Mouse (Mus musculus): Measurements from ENCODE around the gene Fbxo9.
"Not testable (repeated sequence)": the region's sequence is repeated elsewhere in the genome, so short reads cannot be mapped to it uniquely, and the experiment has no call there.

Gene Fbxo9

DNA sequence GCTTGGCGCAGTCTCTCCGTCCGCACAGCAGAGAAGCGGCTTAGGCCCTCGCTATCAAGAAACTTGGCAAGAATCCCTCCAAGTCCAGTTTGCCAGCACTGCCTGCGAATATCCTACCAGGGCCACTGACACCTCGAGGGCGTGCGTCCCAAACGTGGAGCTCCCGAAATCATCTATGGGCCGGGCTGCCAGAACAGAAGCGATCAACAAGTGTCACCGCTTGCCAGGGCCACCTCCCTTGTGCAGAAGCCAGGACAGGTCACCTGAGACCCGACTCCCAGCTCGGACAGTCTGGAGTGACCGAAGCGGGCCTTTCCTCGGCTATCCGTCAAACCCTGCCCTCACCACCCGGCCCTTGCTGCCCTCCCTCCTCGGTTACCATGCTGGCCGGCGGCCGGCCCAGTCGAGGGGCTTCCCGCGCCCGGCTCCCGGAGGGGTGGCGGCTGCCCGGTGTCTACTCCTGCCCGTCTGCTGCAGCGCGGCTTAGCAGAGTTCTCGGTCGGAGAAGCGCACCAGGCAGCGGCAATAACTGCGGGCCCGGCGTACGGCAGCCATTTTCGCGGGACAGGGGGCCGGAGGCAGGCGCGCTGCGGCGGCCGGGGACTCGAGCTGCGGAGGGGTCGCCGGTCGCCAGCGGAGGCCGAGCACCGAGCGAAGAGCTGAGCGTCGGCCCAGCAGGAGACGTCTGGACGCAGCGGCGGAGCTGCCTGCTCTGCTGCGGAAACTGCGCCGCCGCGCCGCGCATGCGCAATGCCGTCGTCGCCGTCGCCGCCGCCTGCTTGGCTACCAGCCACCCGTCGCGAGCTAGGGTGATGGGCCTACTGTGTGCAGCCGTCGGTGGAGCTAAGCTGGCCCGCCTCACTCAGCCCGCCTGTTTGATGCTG, 711 bp downstream of the Fbxo9 start:
- DNase-seq (ENCODE audit: low spot score in 2 of 2), result peak; percentile 49 to 79

DNA sequence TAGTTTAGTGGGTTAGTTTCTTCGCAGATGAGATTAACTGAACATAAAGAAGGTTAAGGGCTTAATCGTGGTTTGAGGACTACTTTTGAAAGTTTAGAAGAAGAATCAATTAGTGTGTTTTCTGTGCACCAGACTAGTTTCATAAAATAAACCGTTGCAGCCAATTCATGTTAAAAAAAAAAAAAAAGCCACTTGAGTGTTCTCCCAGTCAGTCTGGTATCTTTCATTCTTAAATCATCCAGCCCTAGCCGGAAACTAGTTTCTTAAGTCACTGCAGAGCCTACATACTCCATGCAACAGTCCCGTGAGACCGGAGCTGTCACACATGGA, 1.3 kb downstream of the Fbxo9 start:
- DNase-seq (ENCODE audit: low spot score in 2 of 2), result no peak

DNA sequence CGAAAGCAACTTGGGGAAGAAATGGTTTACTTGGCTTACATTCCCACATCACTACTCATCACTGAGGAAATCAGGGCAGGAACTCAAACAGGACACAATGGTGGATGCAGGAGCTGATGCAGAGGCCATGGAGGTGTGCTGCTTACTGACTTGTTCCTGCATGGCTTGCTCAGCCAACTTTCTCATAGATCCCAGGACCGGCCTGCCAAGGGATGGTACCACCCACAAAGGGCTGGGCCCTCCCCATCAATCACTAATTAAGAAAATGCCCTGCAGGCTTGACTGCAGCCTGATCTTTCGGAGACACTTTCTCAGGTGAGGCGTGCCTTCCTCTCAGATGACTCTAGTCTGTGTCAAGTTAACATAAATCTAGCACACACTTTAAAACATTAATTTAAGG, 2.0 kb downstream of the Fbxo9 start:
- DNase-seq (ENCODE audit: low spot score in 2 of 2), result no peak

DNA sequence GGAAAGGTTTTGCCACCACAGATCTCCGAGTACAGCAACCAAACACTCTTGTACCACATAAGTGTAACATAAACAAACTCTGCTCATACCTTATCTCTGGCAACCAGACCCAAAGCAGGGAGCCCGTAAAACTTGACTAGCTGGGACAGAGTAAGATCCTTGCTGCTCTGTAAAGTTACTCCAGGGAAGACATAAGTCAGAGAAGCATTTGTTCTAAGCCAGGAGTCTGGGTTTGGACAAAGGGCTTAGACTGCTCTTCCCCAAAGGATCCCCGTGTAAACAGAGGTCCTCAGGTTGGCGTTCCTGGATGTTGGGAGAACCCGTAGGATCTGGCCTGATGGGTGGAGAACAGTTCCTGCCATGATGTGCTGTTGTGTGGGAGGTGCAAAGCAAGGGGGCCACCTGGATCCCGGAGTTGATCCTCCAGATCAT, 3.3 kb downstream of the Fbxo9 start:
- DNase-seq (ENCODE audit: low spot score in 2 of 2), result no peak

DNA sequence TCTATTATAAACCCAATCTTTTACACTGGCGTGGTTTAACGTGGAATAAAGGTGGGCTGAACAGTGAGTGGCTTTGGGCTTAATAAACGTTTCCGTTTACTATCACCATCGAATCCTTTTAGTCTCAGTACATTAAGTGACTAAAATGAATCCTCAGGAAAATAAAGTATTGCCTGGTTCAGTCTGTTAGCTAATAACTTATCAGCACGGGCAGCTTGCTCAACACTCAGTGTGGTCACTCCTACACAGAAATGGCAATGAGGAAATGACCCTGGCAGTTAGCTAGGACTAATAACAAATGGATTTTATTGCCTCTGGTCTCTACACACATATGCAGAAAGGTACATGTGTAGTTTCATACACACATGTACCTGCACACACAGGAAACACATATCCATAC, 3.9 kb downstream of the Fbxo9 start:
- DNase-seq (ENCODE audit: low spot score in 2 of 2), result no peak

DNA sequence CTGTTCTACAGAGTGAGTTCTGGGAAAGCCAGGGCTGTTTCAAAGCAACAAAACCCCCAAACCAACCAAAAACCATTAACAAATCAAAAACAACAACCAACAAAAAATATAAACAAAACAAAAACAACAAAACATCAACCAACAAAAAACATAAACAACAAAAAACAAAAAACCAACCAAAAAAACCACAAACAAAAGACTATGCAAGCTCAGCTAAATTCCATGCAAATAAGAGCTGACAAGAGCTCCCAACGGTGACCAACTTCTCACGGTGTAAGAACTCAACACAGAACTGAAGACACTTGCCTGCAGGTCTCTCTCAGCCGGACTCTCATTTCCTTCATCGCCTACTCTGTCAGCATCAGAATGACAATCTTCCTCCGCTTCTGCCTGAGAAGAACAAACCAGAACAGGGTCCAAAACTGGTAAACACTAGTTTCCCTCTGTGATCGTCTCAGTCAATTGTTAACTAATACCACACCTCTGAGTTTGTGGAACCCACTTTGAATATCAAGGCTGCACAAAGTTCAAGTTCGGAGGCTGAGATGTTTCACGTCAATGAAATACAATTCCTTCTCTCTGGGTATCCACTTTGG, 4.8 kb downstream of the Fbxo9 start:
- no peak for DNase-seq (ENCODE audit: low spot score in 2 of 2)

DNA sequence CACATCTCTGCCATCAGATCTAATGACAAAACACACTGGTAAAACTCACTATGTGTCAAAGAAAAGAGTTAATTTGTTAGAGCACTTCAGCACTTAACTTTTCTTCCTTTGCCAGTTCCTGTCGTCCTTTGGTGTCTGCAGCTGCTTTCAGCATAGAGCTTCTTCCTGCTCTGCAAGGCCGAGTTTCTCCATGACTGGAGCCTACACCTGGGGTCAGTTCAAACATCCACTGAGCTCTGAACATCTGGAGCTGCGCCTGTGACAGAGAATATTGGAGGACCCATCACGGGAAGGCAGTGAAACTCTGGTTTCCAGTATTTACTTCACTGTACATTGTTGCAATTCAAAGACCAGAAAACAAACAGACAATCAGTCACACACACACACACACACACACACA, 7.4 kb downstream of the Fbxo9 start:
- no peak for DNase-seq (ENCODE audit: low spot score in 2 of 2)

DNA sequence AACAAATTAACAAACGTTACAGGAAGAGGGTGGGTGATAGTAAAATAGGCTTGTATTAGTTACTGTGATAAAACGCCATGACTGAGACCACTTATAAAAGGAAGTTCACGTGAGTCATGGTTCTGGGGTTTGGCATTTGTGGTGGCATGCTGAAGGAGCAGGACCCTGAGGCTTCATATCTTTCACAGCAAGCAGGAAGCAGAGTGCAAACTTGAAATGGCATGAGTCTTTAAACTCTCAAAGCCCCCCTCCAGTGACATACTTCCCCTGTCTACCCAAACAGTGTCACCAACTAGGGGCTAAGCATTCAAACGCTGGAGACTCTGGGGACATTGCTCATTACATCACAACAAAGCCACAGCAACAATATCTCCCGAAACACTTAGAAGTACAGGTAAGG, 7.9 kb downstream of the Fbxo9 start:
- no peak for DNase-seq (ENCODE audit: low spot score in 2 of 2)

DNA sequence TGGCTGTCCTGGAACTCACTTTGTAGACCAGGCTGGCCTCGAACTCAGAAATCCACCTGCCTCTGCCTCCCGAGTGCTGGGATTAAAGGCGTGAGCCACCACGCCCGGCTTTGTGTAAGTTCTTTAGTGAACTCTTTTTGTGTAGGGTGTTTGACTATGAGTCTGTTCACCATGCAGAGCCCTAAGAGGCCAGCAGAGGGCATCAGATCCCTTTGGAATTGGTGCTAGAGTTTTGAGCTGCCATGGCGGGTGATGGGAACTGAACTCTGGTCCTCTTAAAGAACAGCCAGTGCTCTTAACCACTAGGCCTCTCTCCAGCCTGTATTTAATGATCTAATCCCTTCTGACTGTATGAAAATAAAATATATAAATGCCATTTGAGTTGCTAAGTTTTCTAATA, 12.5 kb downstream of the Fbxo9 start:
- DNase-seq (ENCODE audit: low spot score in 2 of 2), result no peak

DNA sequence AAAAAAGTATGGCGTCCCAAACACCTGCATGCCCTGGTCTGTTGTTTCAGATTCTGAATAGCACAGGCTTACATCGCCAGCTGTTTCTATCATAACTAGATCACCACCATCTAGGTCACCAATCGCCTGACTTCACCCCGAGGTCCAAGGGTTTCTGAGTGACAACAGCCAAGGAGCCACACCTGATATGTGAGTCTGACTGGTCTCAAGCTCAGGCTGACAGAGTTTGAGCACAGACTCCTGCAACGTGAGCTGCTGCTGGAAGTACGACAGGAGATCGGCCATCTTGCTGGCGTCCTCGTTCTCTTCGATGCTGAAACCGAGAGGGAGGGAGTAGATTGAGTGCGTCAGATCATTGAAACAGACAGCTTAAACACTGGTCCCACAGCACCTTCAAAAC, 13.2 kb downstream of the Fbxo9 start:
- DNase-seq (ENCODE audit: low spot score in 2 of 2), result no peak

DNA sequence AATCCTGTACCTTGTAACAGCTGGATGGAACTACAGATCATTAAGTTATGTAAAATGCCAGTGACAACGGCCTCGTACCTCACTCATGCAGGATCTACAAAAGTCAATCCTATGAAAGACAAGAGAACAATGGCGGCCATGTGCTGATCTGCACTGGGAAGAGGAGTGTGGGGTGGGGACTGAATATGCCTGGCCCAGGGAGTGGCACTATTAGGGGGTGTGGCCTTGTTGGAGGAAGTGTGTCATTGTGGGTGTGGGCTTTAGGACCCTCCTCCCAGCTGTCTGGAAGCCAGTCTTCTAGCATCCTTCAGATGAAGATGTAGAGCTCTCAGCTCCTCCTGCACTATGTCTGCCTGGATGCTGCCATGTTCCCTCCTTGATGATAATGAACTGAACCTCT, 18.3 kb downstream of the Fbxo9 start:
- no peak for DNase-seq (ENCODE audit: low spot score in 2 of 2)

DNA sequence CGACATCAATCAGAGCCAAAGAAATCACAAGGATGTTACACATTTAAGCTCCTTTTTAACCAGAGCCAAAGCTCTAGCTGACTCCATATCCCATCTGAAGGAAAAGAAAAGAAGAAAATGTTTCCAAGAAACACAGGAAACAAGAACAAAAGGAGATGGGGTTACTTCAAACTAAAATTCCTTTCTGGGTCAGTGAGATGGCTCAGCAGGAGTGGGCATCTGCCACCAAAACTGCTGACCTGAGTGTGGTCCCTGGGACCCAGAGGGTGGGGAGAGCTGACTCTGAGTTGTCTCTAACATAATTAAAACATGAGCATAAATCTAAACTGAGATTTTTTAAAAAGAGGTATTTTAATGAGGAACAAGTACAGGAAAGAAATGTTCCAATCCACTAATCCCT, 19.0 kb downstream of the Fbxo9 start:
- DNase-seq (ENCODE audit: low spot score in 2 of 2), result no peak

DNA sequence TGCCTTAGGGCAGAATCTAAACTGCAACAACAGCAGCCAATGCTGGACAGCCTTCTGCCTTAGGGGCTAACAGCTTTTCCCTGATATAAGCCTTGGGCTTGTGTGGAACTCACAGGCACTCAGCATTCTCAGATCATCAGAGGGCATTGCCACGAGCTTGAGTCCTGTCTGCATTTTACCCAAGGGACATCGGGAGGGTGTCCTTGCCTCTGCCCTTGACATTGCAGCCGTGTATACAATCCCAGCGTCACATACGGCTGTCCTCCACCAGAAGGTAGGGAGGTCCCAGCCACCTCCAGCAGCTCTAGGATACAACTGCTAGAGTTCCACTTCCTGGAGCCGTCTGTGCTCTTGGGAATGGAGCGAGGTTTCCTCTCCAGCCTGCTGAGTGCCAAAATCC, 19.9 kb downstream of the Fbxo9 start:
- DNase-seq (ENCODE audit: low spot score in 2 of 2), result no peak

DNA sequence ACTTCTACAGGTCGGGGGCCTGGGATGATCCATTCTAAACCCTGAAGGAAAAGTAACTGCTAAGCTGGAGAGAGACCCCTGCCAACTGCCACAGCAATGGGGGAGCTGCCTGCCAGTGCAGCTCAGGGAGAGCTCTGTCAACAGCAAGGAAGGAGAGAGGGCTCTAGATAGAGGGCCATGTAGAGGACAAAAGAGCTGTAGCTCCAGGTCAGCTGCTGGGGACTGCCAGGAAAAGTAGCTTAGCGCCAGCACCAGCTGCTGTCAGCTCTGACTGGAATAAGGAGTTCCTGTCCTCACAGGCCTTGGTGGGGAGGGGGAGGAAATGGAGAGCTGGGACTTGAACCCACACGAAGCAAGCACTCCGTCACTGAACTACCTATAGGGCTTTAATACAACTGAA, 20.3 kb downstream of the Fbxo9 start:
- DNase-seq (ENCODE audit: low spot score in 2 of 2), result no peak

DNA sequence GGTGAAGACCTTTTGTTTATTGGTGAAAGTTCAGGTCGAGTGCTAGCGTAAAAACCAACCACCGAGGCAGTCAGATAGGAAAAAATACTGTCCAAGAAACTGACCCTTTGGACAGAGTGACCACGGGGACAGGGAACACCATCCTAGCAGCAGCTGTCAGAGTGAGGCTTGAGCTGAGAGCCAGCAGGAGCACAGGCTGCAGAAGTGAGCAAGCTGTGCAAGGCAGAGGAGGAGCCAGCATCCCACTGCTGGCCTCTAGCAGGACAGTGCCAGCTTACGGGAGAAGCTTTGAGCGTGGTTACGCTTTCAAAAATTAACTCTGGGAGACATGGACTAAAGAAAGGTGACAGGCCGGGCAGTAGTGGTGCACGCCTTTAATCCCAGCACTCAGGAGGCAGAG, 21.1 kb downstream of the Fbxo9 start:
- DNase-seq (ENCODE audit: low spot score in 2 of 2), result no peak

DNA sequence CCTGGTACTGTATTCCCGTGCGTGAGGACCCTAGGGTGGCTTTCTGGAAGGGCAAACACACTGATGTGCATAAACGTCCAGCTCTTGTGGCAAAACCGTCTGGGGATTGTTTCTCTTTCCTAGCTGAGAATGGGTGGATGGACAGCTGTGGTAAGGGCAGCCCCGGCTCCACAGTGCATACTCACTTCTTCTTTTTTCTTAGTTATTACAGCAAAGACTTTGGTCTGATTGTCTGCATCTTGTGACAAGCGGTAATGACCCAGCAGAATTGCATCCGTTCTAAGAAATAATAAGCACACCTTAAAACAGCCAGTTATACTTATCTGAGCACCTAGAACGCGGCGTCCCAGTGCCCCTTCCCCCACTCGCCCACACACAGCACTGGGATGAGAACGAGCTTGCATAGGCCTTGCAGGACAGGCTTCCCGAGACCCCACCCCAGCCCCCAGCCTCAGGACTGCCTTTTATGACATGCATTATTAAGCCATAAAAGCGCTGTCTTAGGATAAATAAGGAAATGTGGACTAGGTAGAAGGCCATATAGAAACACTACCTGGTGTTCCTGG, 23.1 kb downstream of the Fbxo9 start:
- DNase-seq (ENCODE audit: low spot score in 2 of 2), result no peak

DNA sequence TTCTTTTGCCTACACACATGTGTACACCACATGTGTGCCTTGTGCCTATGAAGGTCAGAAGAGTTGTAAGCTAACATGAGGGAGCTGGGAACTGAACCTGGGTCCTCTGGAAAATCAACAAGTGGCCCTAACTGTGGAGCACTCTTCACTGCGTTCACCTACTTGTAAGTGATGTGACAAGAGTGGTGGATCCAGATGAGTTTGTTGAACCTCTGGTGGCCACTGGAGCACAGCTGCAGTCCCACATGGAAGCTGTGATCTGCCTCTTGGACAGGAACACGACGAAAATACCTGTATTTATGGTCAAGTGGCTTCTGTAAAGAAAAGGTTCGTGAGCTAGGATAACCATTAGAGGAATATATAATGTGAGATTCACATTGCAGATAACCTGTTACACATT, 24.5 kb downstream of the Fbxo9 start:
- no peak for DNase-seq (ENCODE audit: low spot score in 2 of 2)

DNA sequence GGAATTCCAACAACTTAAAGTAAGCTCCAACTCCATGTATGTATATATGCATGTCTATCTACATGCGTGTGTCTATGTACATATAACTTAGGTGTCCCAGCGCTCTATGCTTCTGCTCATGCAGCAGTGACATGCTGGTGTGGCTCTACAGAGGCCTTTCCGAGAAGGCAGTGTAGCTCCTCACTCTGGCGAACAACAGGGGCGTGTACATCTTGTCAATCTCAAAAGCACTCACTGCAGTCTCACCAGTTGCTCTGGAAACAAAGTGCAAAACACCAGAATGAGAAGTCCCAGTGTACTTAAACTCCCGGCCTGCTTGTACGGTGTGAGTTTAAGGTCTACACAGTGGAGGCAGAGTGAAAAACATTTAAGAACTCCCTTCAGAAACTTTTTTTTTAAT, 27.0 kb downstream of the Fbxo9 start:
- no peak for DNase-seq (ENCODE audit: low spot score in 2 of 2)

DNA sequence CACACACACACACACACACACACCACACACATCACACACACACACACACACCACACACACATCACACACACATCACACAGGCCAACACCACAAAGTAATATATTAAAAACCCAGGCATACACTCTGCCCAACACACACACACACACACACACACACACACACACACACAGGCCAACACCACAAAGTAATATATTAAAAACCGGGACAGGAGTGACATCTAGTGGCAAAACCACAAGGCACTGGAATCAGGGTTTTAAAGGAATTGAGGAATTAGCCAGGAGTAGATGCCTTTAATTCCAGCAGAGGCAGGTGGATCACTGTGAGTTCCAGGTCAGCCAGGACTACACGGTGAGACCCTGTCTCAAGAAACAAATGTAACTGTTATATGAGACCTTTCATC, 30.6 kb downstream of the Fbxo9 start:
- no peak for DNase-seq (ENCODE audit: low spot score in 2 of 2)

DNA sequence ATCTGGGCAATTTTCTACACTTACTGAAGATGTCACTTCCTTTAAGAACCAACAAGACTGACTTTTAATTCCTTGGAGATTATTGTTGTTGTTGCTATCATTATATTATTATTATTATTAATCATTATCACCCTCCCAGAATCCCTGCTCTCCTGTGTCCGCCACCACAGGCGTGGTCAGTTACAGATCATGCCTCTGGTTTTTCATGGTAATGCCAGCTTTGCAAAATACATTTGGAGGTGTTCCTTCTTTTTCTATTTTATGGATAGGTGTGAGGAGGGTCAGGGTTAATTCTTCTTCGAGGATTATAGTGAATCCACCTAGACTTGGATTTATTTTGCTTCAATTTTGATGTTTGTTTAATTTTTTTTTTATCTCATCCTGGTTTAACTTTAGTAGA, 33.6 kb downstream of the Fbxo9 start:
- no peak for DNase-seq (ENCODE audit: low spot score in 2 of 2)

DNA sequence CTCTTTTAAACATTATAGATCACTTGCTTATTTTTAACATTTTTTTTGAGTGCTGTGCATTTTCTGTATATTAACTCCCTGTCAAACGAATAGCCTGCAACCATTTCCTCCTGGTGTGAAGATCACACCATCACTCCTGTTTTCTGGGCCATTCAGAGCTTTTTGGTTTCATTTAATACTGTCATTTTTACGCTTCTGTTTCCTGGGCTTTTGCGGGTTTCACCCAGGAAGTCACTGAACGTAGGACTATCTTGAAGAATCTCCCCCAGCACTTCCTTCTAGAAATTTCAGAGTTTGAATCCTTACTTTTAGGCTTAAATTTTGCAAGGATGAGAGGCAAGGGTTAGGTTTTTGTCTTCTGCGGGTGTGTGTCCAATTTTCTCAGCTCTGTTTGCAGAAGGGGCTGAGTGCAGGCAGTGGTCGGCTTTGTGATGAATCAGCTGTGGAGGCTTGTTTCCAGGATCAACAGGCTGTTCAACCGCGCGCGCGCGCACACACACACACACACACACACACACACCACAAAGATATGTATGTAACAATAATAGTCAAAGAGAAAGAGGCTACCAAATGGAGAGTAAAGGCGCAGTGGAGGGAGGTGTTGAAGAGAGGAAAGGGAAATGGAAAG, 35.0 kb downstream of the Fbxo9 start:
- DNase-seq (ENCODE audit: low spot score in 2 of 2), result no peak

DNA sequence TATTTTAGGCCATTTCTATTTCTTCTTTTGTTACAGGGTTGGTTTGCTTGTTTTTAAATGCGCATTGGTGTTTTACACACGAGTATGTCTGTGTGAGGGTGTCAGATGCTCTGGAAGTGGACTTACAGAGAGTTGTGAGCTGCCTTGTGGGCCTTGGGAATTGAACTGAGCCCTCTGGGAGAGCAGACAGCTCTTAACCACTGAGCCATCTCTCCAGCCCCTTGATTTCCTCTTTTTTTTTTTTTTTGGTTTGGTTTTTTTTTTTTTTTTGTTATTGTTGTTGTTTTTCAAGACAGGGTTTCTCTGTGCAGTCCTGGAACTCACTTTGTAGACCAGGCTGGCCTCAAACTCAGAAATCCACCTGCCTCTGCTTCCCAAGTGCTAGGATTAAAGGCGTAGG, 35.6 kb downstream of the Fbxo9 start:
- not testable (repeated sequence) for DNase-seq (ENCODE audit: low spot score in 2 of 2)

DNA sequence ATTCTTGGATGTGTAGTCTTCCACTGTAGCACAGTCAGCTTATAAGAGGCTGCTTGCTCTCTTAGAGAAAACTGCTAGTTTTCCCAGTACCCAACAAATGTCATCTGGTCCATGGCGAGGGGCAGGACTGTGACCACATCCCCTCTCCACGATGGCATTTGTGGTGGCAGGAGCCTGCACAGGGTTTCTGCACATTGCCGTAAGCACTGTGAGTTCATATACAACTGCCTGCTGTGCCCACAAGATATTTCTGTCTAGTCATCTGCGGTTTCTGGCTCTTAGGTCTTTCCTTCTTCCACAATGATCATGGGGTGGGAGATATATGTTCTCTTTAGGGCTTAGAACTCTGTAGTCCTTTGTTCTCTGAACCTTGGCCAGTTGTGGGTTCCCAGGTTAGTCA, 37.2 kb downstream of the Fbxo9 start:
- DNase-seq (ENCODE audit: low spot score in 2 of 2), result no peak

Data from cerebellum, postnatal 4 days (tissue).